Mouse (Mus musculus): ENCODE results near the gene Smchd1. TPM values are rescaled to one million over a fixed set of nuclear protein-coding genes. Genes with fewer than 3 reads are reported as not detected.
A peak's percentile ranks its signal among the peaks of the same experiment; 100 is the strongest.

Gene Smchd1
- 80.0 and 83.1 TPM in 2 replicates for polyA plus RNA-seq (2016; fragmentation: Nextera tagmentation; extraction: Ambion mirVana)

- no peaks in the 10 kb centered on the region for H3K9me3 ChIP-seq
- peak within 1 kb of the TSS; percentile 82 for H3K4me3 ChIP-seq
- peak; percentile 95 for DNase-seq (ENCODE audit: extremely low spot score, low spot score)
- WGBS = 1% methylated on average over 106 of the region's 109 CpGs
- H3K27ac ChIP-seq = peak within 1 kb of the TSS; percentile 99
- H3K36me3 ChIP-seq (replicated peaks) = peaks cover 9% of the 10 kb centered on the region
- peaks cover 25% of the 10 kb centered on the region for H3K4me1 ChIP-seq
- no peaks in the 10 kb centered on the region for H3K27me3 ChIP-seq (ENCODE audit: poor library complexity, severe bottlenecking)
Observed at GRCm38 (mm10) chr17:71474762-71475704, at the start of gene Smchd1. Gene Smchd1, minus strand, starts transcription at chr17:71475343.

- Histone ChIP-seq H3K9me3 (no peaks in the 10 kb centered on the region), H3K4me3 (no peak overlapping the region), H3K4me1 (no peaks in the 10 kb centered on the region), H3K27ac (no peak overlapping the region), H3K36me3 (replicated peaks) (peaks cover 99% of the 10 kb centered on the region), H3K27me3 (ENCODE audit: poor library complexity, severe bottlenecking) (no peaks in the 10 kb centered on the region)
- no peak for DNase-seq (ENCODE audit: extremely low spot score, low spot score)
- 98% methylated on average over 11 of the region's 11 CpGs for WGBS
Observed at GRCm38 (mm10) chr17:71510297-71510696, 35.2 kb upstream of the Smchd1 start.

DNA sequence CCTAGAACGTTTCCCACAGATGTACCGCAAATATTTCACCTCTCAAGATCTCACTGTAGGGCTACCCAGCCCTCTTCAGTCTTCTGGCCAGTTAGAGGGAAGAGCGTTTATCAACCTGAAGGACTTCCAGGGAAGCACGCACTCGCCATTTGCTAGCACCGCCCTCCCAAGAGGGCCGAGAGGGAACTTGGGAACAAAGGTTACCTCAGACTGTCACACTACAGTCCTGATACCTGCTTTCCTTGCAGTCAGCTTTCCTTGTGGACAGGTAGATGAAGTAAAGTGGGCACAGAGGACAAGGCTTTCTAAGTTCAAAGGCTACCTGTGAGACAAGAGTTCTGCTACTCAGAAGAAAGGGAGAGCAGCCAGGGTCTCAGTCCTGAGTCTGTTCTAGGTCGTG, 31.7 kb upstream of the Smchd1 start:
- H3K4me1 ChIP-seq = no peaks in the 10 kb centered on the region
- no peaks in the 10 kb centered on the region for H3K27me3 ChIP-seq (ENCODE audit: poor library complexity, severe bottlenecking)
- DNase-seq (ENCODE audit: extremely low spot score, low spot score) = no peak
- H3K9me3 ChIP-seq = no peaks in the 10 kb centered on the region
- no peak overlapping the region for H3K4me3 ChIP-seq
- 94% methylated on average over 8 of the region's 8 CpGs for WGBS
- H3K36me3 ChIP-seq (replicated peaks) = peaks cover 99% of the 10 kb centered on the region
- no peak overlapping the region for H3K27ac ChIP-seq

DNA sequence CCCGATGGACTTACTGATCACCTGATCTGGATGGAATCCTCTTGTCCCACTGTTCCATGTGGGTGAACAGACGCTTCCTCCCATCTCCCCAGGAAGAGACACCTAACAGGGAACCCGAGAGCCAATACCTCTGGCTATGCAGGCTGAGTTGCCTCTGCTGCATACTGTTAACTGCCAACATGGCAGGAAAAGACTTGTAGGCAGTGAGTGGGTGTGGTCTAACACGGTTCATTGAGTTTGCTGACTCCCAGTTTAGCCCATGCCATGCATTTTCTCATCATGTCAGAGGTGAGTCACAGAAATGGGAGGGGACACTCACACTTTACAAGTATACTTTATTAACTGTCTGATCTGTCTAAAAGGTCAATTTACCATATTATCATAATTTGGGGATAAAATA, 20.6 kb upstream of the Smchd1 start:
- Histone ChIP-seq H3K36me3 (replicated peaks) (peaks cover 66% of the 10 kb centered on the region), H3K9me3 (no peaks in the 10 kb centered on the region), H3K4me3 (no peak overlapping the region), H3K4me1 (no peaks in the 10 kb centered on the region), H3K27ac (no peak overlapping the region), H3K27me3 (ENCODE audit: poor library complexity, severe bottlenecking) (no peaks in the 10 kb centered on the region)
- 85% methylated on average over 4 of the region's 4 CpGs for WGBS
- DNase-seq (ENCODE audit: extremely low spot score, low spot score) = no peak

- H3K9me3 ChIP-seq = no peaks in the 10 kb centered on the region
- no peak overlapping the region for H3K4me3 ChIP-seq
- H3K4me1 ChIP-seq = peaks cover 4% of the 10 kb centered on the region
- H3K27me3 ChIP-seq (ENCODE audit: poor library complexity, severe bottlenecking) = no peaks in the 10 kb centered on the region
- H3K27ac ChIP-seq = no peak overlapping the region
- DNase-seq (ENCODE audit: extremely low spot score, low spot score) = no peak
- peaks cover 22% of the 10 kb centered on the region for H3K36me3 ChIP-seq (replicated peaks)
- WGBS = 71% methylated on average over 4 of the region's 4 CpGs
Observed at GRCm38 (mm10) chr17:71491332-71491686, 16.2 kb upstream of the Smchd1 start.

GRCm38 (mm10) chr17:71490666-71491331, 15.7 kb upstream of the Smchd1 start:
- 86% methylated on average over 9 of the region's 9 CpGs for WGBS
- Histone ChIP-seq H3K36me3 (replicated peaks) (peaks cover 17% of the 10 kb centered on the region), H3K9me3 (no peaks in the 10 kb centered on the region), H3K4me3 (no peak overlapping the region), H3K27me3 (ENCODE audit: poor library complexity, severe bottlenecking) (no peaks in the 10 kb centered on the region), H3K4me1 (peaks cover 9% of the 10 kb centered on the region), H3K27ac (no peak overlapping the region)
- DNase-seq (ENCODE audit: extremely low spot score, low spot score) = no peak

DNA sequence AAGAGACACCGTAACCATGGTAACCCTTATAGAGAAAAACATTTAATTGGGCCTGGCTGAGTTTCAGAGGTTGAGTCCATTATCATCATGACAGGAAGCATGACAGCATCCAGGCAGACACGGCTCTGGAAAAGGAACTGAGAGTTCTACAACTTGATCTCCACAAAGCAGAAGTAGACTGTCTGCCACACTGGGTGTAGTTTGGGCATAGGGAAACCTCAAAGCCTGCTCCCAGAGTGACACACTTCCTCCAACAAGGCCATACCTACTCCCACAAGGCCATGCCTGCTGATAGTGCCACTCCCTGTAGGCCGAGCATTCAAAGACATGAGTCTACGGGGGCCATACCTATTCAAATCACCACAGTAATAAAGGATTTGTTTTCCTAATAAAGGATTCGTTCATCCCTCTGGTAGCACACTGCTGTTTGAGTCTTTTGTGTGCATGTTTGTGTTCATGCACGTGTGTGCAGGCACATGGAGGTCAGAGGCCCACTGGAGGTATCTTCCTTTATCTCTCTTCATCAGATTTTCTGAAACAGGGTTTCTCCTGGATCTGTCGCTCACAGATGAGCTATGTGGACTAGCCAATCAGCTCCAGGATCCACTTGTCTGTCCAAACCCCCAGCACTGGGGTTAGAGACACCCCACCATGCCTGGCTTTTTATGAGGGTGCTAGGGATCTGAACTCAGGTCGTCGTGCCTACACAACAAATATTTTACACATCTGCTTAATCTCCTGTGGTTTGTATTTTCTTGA, 14.7 kb upstream of the Smchd1 start:
- DNase-seq (ENCODE audit: extremely low spot score, low spot score) = no peak

DNA sequence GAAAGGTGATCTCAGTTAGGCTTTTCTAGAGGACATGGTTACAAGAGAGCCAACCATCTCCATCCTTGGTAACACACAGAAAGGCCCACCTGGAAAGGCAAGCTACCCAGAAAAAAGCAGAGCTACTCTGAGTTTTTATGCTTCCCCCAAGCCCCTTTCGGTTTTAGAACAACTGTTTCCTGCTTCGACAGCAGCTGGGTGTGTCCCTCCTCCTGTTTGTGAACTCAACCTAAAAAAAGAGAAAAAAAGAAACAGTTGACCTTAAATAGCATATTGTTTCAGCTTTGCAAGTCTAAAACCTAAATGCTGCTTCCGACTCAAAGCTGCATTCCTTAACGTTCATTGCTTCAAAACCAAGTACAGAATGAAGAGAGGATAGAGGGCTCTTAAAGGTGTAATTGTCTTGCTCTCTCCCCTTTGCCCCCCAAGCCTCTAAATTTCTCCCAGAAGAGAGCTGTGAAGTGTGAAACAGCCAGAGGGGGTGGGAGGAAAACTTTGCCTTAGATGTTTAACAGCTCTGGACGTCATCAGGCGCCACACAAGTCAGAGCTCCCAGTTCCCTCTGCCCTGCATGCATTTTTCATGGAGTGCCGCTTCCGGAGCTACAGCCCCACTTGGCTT, 11.2 kb upstream of the Smchd1 start:
- WGBS = 64% methylated on average over 8 of the region's 8 CpGs
- Histone ChIP-seq H3K36me3 (replicated peaks) (no peaks in the 10 kb centered on the region), H3K4me1 (peaks cover 16% of the 10 kb centered on the region), H3K27ac (no peak overlapping the region), H3K9me3 (no peaks in the 10 kb centered on the region), H3K4me3 (no peak overlapping the region), H3K27me3 (ENCODE audit: poor library complexity, severe bottlenecking) (peaks cover 4% of the 10 kb centered on the region; the same call in 1 of the 2 replicates)
- no peak for DNase-seq (ENCODE audit: extremely low spot score, low spot score)

More for the DNA sequence above, 14.7 kb upstream of the Smchd1 start:
- Histone ChIP-seq H3K4me3 (no peak overlapping the region), H3K36me3 (replicated peaks) (peaks cover 7% of the 10 kb centered on the region), H3K4me1 (peaks cover 16% of the 10 kb centered on the region), H3K9me3 (no peaks in the 10 kb centered on the region), H3K27ac (no peak overlapping the region), H3K27me3 (ENCODE audit: poor library complexity, severe bottlenecking) (no peaks in the 10 kb centered on the region)
- 85% methylated on average over 9 of the region's 9 CpGs for WGBS

DNA sequence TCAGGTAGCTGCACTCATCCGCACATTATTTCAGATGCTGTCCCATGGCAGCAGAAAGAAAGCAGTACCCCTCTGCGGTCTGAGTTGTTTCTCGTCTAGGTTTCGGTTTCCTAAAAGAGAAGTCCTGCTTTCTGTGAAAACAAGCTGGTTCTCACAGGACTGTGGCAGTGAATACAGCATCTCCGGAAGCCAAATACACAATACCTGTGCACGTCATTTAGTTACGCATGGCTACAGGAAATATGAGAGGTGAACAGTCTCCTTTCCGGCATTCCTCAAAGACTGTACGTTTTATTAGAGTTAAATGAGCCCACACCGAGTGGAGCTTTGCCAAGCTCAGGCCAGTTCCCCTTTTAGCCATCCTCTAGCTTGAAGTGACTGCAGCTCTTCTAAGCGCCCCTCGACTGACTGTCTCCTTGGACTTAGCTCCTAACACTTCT, 10.7 kb upstream of the Smchd1 start:
- DNase-seq (ENCODE audit: extremely low spot score, low spot score) = no peak
- WGBS = 75% methylated on average over 12 of the region's 12 CpGs
- Histone ChIP-seq H3K27me3 (ENCODE audit: poor library complexity, severe bottlenecking) (peaks cover 4% of the 10 kb centered on the region; the same call in 1 of the 2 replicates), H3K9me3 (no peaks in the 10 kb centered on the region), H3K4me3 (no peak overlapping the region), H3K36me3 (replicated peaks) (no peaks in the 10 kb centered on the region), H3K27ac (no peak overlapping the region), H3K4me1 (peaks cover 19% of the 10 kb centered on the region)

DNA sequence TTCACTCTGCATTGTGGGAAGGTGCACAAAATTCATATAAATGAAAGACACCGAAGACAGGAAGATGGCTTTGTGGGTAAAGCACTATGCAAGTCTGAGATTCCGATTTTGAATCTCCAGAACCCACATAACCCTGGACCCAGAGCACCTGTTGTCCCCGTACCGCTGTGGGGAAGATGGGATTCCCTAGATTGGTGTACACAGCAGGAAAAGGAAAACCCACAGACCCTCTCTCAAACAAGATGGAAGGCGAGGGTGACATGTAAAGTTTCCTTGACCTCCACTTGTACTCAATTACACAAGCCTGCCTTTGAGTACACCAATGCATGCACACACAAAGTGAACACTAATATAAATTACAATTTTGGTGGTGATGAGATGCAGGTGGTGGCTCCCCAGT, 9.6 kb upstream of the Smchd1 start:
- no peak overlapping the region for H3K4me3 ChIP-seq
- WGBS = 94% methylated on average over 5 of the region's 5 CpGs
- no peak for DNase-seq (ENCODE audit: extremely low spot score, low spot score)
- H3K9me3 ChIP-seq = no peaks in the 10 kb centered on the region
- H3K36me3 ChIP-seq (replicated peaks) = no peaks in the 10 kb centered on the region
- H3K27ac ChIP-seq = no peak overlapping the region
- H3K4me1 ChIP-seq = peaks cover 30% of the 10 kb centered on the region
- peaks cover 4% of the 10 kb centered on the region; the same call in 1 of the 2 replicates for H3K27me3 ChIP-seq (ENCODE audit: poor library complexity, severe bottlenecking)

GRCm38 (mm10) chr17:71483418-71484060, 8.4 kb upstream of the Smchd1 start:
- Histone ChIP-seq H3K27ac (no peak overlapping the region), H3K27me3 (ENCODE audit: poor library complexity, severe bottlenecking) (peaks cover 4% of the 10 kb centered on the region; the same call in 1 of the 2 replicates), H3K9me3 (no peaks in the 10 kb centered on the region), H3K36me3 (replicated peaks) (no peaks in the 10 kb centered on the region), H3K4me3 (no peak overlapping the region), H3K4me1 (peaks cover 30% of the 10 kb centered on the region)
- DNase-seq (ENCODE audit: extremely low spot score, low spot score) = no peak
- WGBS = 88% methylated on average over 7 of the region's 7 CpGs
